ENCODE assay signal across 22 mouse cellular contexts in the genomic region with DNA sequence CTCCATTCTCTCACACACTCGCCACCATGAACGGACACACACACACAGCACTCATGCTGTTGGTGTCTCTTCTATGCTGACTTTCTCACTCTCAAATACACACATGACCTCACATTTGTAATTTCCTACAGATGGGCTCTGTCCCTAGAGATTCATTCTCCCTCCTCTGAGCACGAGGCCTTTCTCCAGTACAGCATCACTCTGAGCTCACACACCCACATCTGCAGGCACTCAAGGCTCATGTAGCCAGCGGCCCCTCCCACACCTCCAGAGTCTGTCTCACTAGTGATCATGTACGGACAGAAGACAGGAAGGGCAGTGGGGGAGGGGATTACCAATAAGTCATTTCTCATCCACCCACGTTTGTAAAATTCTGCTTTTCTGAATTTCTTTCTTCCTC. TPM values are rescaled to one million over a fixed set of nuclear protein-coding genes. Genes with fewer than 3 reads are reported as not detected.
A peak's percentile ranks its signal among the peaks of the same experiment; 100 is the strongest.
DNase-seq lines count a peak whose midpoint lies in the region; ATAC-seq lines count a peak whose summit lies in the region.
"Had no signal": no experiment of that assay in that cellular context is flagged by ENCODE, and none has a peak within 500 bp of the region (broad histone marks: within the 10 kb centered on the region; RNA-seq: fewer than 3 reads in every experiment).

No protein-coding gene starts in this region.

- no peaks in the 10 kb centered on the region for H3K4me1 ChIP-seq in hindbrain, embryonic 11.5 days (replicated peaks; ENCODE audit: control insufficient read depth, insufficient read depth, low read length)
- H3K4me1 ChIP-seq in hindbrain, embryonic 16.5 days (ENCODE audit: control insufficient read depth, insufficient read depth, low read depth, low read length) = no peaks in the 10 kb centered on the region
- H3K4me1 ChIP-seq in limb, embryonic 13.5 days = peaks cover 4% of the 10 kb centered on the region; the same call in 1 of the 2 replicates
- H3K4me1 ChIP-seq in liver, embryonic 11.5 days (replicated peaks; ENCODE audit: control insufficient read depth, insufficient read depth, low read length) = no peaks in the 10 kb centered on the region
- H3K4me1 ChIP-seq: forebrain, embryonic 13.5 days; heart, embryonic 15.5 days; limb, embryonic 15.5 days; midbrain, embryonic 15.5 days had no signal

- H3K27ac ChIP-seq in hindbrain, embryonic 11.5 days (ENCODE audit: low read depth, low read length) = no peak overlapping the region
- no peak overlapping the region for H3K27ac ChIP-seq in hindbrain, embryonic 16.5 days (ENCODE audit: low read depth, low read length)
- no peak overlapping the region for H3K27ac ChIP-seq in limb, embryonic 13.5 days
- H3K27ac ChIP-seq in liver, embryonic 11.5 days (ENCODE audit: low read depth, low read length) = no peak overlapping the region
- H3K27ac ChIP-seq: forebrain, embryonic 13.5 days; heart, embryonic 15.5 days; left cerebral cortex, adult 2 months; limb, embryonic 15.5 days; midbrain, embryonic 15.5 days had no signal

- H3K9me3 ChIP-seq in hindbrain, embryonic 11.5 days (ENCODE audit: control insufficient read depth, low read length) = no peaks in the 10 kb centered on the region
- no peaks in the 10 kb centered on the region for H3K9me3 ChIP-seq in hindbrain, embryonic 16.5 days (ENCODE audit: control insufficient read depth, low read length)
- H3K9me3 ChIP-seq in limb, embryonic 13.5 days = no peaks in the 10 kb centered on the region
- no peaks in the 10 kb centered on the region for H3K9me3 ChIP-seq in liver, embryonic 11.5 days (ENCODE audit: control insufficient read depth, low read length)
- H3K9me3 ChIP-seq: forebrain, embryonic 13.5 days; heart, embryonic 15.5 days; limb, embryonic 15.5 days; midbrain, embryonic 15.5 days had no signal

- H3K9ac ChIP-seq in hindbrain, embryonic 11.5 days (ENCODE audit: low read depth, low read length) = no peak overlapping the region
- H3K9ac ChIP-seq in hindbrain, embryonic 16.5 days (ENCODE audit: low read depth, low read length) = no peak overlapping the region
- no peak overlapping the region for H3K9ac ChIP-seq in limb, embryonic 13.5 days
- no peak overlapping the region for H3K9ac ChIP-seq in liver, embryonic 11.5 days (ENCODE audit: low read depth, low read length)
- H3K9ac ChIP-seq: forebrain, embryonic 13.5 days; heart, embryonic 15.5 days; limb, embryonic 15.5 days; midbrain, embryonic 15.5 days had no signal

- H3K4me2 ChIP-seq in hindbrain, embryonic 11.5 days (replicated peaks; ENCODE audit: low read depth, low read length) = no peak overlapping the region
- no peak overlapping the region for H3K4me2 ChIP-seq in hindbrain, embryonic 16.5 days (ENCODE audit: low read length)
- H3K4me2 ChIP-seq in limb, embryonic 13.5 days (replicated peaks) = no peak overlapping the region
- H3K4me2 ChIP-seq in liver, embryonic 11.5 days = no peak overlapping the region
- H3K4me2 ChIP-seq: forebrain, embryonic 13.5 days; heart, embryonic 15.5 days; limb, embryonic 15.5 days; midbrain, embryonic 15.5 days had no signal

- WGBS in hindbrain, embryonic 11.5 days = 63% methylated on average over 6 of the region's 6 CpGs
- WGBS in hindbrain, embryonic 16.5 days = 69% methylated on average over 6 of the region's 6 CpGs
- WGBS in limb, embryonic 13.5 days = 47% methylated on average over 6 of the region's 6 CpGs
- 65% methylated on average over 6 of the region's 6 CpGs for WGBS in liver, embryonic 11.5 days

- DNase-seq in hindbrain, embryonic 11.5 days (ENCODE audit: low spot score) = peak; percentile 4
- DNase-seq in retina, embryonic 14.5 days (ENCODE audit: low spot score) = peak; percentile 14
- no peak for DNase-seq in retina, postnatal 1 day
- peak; percentile 3 for DNase-seq in skeletal muscle tissue, adult 2 months (ENCODE audit: low read depth, low spot score)
- no peak for DNase-seq in heart, adult 9 months (ENCODE audit: low spot score in 2 of 2)
- no peak for DNase-seq in liver, embryonic 11.5 days (ENCODE audit: low spot score)
- DNase-seq: cerebellum, adult 2 months; cerebellum, postnatal 36 days; gastrocnemius, postnatal 10 days; heart, adult 18-20 months; kidney, adult 8-10 months; kidney, postnatal 25 days; lung, postnatal 14 days; thymus, postnatal 14 days had no signal

- no peaks in the 10 kb centered on the region for H3K27me3 ChIP-seq in hindbrain, embryonic 11.5 days (ENCODE audit: control insufficient read depth, insufficient read depth, low read length)
- H3K27me3 ChIP-seq in hindbrain, embryonic 16.5 days (replicated peaks; ENCODE audit: control insufficient read depth, insufficient read depth, low read length) = no peaks in the 10 kb centered on the region
- H3K27me3 ChIP-seq in limb, embryonic 13.5 days = no peaks in the 10 kb centered on the region
- no peaks in the 10 kb centered on the region for H3K27me3 ChIP-seq in liver, embryonic 11.5 days (replicated peaks; ENCODE audit: control insufficient read depth, insufficient read depth, low read length)
- H3K27me3 ChIP-seq: forebrain, embryonic 13.5 days; heart, embryonic 15.5 days; limb, embryonic 15.5 days; midbrain, embryonic 15.5 days had no signal

- no peak overlapping the region for H3K4me3 ChIP-seq in hindbrain, embryonic 11.5 days (ENCODE audit: low read depth, low read length)
- H3K4me3 ChIP-seq in hindbrain, embryonic 16.5 days (ENCODE audit: low read length) = no peak overlapping the region
- no peak overlapping the region for H3K4me3 ChIP-seq in limb, embryonic 13.5 days
- H3K4me3 ChIP-seq in liver, embryonic 11.5 days (ENCODE audit: low read depth, low read length) = no peak overlapping the region
- H3K4me3 ChIP-seq: forebrain, embryonic 13.5 days; heart, embryonic 15.5 days; left cerebral cortex, adult 2 months; limb, embryonic 15.5 days; midbrain, embryonic 15.5 days had no signal

- ATAC-seq in hindbrain, embryonic 11.5 days (ENCODE audit: low FRiP score) = peak; percentile 61; the same call in 1 of the 2 replicates
- no peak for ATAC-seq in hindbrain, embryonic 16.5 days
- ATAC-seq in limb, embryonic 13.5 days (ENCODE audit: low FRiP score, low read depth) = peak; percentile 48; the same call in 1 of the 2 replicates
- no peak for ATAC-seq in liver, embryonic 11.5 days (replicated peaks; ENCODE audit: low FRiP score)
- ATAC-seq: forebrain, embryonic 13.5 days; inflammation-experienced regulatory T-cells, adult 6 months; midbrain, embryonic 15.5 days had no signal

- no peaks in the 10 kb centered on the region for H3K36me3 ChIP-seq in hindbrain, embryonic 11.5 days (ENCODE audit: control insufficient read depth, insufficient read depth, low read length)
- no peaks in the 10 kb centered on the region for H3K36me3 ChIP-seq in hindbrain, embryonic 16.5 days (ENCODE audit: control insufficient read depth, insufficient read depth, low read length)
- H3K36me3 ChIP-seq in limb, embryonic 13.5 days = no peaks in the 10 kb centered on the region
- H3K36me3 ChIP-seq in liver, embryonic 11.5 days (ENCODE audit: control insufficient read depth, insufficient read depth, low read length) = no peaks in the 10 kb centered on the region
- H3K36me3 ChIP-seq: heart, embryonic 15.5 days; limb, embryonic 15.5 days; midbrain, embryonic 15.5 days had no signal

RNA-seq across cellular contexts. Expression of a gene that starts 50.3 kb away (rescaled TPM):
- polyA plus RNA-seq in hindbrain, embryonic 11.5 days (2014; fragmentation: Nextera tagmentation; extraction: Ambion mirVana) = 4.2 and 4.7 TPM in 2 replicates
- polyA plus RNA-seq in hindbrain, embryonic 16.5 days (2015; fragmentation: Nextera tagmentation; extraction: Ambion mirVana) = 2.6 and 3.4 TPM in 2 replicates
- polyA plus RNA-seq in limb, embryonic 13.5 days (2015; fragmentation: Nextera tagmentation; extraction: Ambion mirVana) = 0.98 and 1.1 TPM in 2 replicates
- 0.33 and 0.45 TPM in 2 replicates for polyA plus RNA-seq in liver, embryonic 11.5 days (2014; fragmentation: Nextera tagmentation; extraction: Ambion mirVana)
- polyA plus RNA-seq: inflammation-experienced regulatory T-cells, adult 6 months had no signal

Comparison
In these comparisons a context has a peak if more than half of its experiments do, and no peak if none do; other contexts are left out.
1. ATAC-seq: peak in hindbrain, embryonic 11.5 days (single experiment) and limb, embryonic 13.5 days (single experiment); none in hindbrain, embryonic 16.5 days (single experiment) and liver, embryonic 11.5 days (single experiment).
2. DNase-seq: peak in hindbrain, embryonic 11.5 days (single experiment), retina, embryonic 14.5 days (single experiment) and skeletal muscle tissue, adult 2 months (single experiment); none in retina, postnatal 1 day (single experiment), heart, adult 9 months (0 of 2) and liver, embryonic 11.5 days (single experiment).